Mouse (Mus musculus) thymus, postnatal 36 days (tissue): Measurements from ENCODE around the gene Ctcfl.

Experiments used
- DNase-seq, 2 experiments: peaks; one replicate each; pipeline ENCODE4 v3.0.0; 2022; ENCODE audit warnings: mixed read lengths in 2 of 2

The Ctcfl gene

DNA sequence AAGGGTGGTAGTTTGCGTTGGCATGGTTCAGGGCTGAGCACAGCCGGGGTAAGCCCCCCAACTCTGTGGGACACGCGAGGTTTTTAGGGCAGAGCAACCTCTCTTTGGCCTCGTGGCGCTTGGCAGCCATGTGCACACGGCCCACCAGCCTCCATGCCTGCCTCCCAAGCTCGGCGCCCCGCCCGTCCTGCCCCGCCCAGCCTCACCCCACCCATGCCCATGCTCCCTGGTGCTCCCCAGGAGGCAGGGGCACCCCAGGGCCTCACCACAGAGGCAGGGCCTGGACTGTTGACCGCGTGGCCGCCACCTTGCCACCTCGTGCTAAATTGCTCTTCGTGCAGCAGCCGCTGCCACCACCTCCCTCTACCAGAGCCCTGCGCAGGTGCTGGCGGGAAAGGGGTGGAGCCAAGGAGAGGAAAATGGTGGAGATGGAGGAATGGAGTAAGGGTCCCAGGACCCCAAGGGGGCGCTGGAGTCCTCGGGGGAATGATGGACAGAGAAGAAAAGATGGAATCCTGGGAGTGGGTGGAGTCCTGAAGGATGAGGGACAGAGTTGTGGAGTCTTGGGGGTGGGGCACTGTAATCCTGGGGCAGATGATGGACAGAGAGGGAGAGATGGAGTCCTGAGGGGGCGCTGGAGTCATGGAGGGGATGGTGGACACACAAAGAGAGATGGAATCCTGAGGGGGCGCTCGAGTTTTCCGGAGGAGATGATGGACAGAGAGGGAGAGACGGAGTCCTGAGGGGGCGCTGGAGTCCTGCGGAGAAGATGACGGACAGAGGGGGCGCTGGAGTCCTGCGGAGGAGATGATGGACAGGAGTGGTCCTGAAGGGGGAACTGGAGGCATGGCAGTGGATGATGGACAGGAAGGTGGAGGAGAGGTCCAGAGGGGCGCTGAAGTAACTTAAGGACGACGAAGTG is at the start of gene Ctcfl:
TSS of gene Ctcfl (minus strand) at position 503 of the 922 bp plus-strand sequence.
- DNase-seq = no peak

DNA sequence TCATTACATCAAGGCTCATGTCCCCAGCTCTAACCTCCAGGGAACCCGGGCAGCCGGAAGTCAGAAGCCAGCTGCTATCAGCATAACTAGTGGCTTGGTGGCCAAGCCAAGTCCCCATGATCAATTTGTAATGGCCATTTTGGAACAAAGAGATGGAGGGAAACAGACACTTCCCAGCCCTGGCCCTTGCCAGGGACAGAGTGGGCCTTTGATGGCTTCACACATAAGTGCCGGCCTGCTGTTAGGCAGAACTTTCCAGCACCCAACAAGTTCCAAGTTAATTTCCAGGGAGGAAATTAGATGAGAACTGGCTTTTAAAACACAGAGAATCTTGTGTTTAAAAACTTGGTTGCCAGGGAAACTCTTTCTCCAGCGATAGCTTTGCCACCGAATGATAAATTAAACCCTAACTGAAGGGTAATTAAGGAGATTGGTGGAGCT is 49.1 kb upstream of the Ctcfl start:
- no peak for DNase-seq

DNA sequence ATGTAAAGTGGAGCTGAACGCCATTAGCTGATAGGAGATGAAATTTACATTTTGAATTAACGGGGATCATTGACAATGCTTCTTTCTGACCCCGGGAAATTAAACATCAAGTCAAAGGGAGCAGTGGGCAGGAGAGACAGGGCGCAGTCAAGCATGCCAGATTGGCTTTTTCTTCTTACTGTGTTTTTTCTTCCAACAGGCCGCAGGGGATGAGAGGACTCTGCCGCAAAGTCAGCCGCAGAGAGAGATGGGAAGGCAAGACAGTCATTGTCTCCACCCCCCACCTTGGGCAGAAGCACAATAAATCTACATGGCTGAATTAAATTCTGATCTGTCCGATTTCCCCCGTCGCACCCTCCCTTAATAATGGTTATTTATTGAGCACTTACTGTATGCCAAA is 46.0 kb upstream of the Ctcfl start:
- no peak for DNase-seq

DNA sequence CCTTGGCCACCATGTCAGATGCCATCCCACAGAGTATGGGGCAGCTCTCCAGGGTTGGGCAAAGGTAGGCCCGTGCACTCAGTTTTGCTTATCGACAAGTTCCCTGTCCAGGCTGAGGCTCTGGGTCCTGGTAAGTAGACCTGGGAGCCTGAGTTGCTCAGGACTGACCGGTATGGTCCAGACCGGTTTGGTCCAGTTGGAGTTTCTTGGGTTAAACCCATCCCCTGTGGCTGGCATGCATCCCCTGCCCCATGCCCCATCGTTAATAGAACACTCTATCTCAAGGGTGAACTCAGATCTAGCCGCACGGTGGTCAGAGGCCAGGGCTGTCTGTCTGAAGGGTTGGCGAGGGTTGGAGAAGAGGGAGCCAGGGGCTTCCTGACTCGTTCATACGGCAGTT is 45.6 kb upstream of the Ctcfl start:
- DNase-seq = no peak

DNA sequence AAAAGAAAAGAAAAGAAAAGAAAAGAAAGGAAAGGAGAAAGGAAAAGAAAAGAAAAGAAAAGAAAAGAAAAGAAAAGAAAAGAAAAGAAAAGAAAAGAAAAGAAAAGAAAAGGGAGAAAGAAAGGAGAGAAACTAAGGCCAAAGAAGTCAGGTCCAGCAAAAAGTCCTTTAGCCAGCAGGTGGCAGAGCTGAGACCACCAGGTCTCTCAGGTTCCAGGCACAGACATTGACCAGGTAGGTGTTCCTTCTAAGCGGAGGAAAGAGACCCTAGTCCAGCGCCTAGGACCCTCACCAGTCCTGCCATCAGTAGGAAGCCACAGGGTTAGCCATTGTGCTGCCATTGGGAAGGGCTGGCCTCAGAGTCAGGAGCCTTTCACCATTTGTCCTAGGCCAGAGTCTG is 45.0 kb upstream of the Ctcfl start:
- peak in 1 of 2 experiments; percentile 30 for DNase-seq

DNA sequence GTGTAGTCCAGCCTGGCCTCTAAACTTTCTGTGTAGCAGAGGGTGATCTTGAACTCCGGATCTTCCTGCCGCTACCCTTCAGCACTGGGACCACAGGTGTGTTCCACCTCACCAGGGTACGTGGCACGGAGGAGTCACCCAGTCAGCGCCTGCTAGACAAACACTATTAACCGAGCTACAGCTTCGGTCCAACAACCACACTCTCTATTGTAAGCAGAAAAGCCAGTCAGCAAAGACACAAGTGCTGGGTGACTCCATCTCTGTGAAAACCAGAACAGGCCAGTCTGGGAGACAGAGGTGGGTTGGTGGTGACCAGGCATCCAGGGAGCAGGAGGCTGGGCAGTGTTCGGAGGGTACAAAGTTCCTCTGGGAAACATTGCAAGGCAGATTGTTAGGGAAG is 44.1 kb upstream of the Ctcfl start:
- DNase-seq = no peak

DNA sequence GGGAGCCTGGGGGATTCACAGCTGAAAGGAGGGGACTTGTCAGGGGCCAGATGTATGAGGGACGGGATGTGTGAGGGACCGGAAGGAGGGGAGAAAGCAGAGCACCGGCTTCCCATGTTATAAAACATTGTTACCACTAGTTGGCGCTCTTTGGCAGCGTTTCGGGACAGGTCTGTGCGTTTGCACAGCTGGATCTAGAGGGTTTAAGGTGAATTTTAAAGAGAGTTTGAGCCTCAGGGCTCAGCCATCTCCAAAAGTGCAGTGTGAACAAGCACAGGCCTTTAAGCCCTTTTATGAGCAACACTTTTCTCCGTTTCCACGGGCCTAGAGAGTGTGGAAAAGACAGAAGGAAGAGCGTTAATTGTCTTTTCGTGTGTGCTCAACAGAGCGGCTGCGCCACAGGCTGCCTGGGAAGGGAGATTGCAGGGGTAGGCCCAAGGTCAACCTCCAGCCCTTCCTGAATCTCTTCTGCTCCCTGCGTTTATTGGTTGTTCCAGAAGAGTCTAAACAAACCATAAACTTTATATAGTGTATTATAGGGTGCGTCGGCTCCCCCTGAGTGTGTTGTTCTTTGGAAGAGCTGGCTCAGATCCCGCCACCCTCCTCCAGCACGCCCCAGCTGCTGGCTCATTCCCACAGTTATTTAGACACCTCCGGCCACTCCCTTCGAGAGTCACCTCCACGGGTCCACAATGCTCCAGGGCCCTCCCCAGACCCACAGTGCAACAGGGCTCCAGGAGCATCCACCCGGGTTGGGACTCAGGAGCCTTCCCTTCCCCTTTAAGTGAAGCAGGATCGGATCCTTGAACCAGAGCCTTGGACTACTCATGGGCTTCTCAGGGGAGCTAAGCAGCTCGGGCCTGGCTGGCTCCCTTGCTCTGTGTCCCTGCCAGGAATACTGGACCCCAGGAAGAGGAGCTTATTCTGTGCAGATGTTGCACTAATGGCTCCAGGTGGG is 40.3 kb upstream of the Ctcfl start:
- DNase-seq = peak; percentile 58 to 59

DNA sequence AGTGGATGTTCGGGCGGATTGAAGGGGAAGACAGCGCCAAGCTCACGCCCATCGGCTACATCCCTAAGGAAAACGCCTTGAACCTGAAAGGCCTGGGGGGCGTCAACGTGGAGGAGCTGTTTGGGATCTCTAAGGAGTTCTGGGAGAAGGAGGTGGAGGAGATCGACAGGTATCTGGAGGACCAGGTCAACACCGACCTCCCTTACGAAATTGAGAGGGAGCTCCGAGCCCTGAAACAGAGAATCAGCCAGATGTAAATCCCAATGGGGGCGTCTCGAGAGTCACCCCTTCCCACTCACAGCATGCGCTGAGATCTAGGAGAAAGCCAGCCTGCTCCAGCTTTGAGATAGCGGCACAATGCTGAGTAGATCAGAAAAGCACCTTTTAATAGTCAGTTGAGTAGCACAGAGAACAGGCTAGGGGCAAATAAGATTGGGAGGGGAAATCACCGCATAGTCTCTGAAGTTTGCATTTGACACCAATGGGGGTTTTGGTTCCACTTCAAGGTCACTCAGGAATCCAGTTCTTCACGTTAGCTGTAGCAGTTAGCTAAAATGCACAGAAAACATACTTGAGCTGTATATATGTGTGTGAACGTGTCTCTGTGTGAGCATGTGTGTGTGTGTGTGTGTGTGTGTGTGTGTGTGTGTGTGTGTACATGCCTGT is 39.2 kb upstream of the Ctcfl start:
- no peak for DNase-seq

DNA sequence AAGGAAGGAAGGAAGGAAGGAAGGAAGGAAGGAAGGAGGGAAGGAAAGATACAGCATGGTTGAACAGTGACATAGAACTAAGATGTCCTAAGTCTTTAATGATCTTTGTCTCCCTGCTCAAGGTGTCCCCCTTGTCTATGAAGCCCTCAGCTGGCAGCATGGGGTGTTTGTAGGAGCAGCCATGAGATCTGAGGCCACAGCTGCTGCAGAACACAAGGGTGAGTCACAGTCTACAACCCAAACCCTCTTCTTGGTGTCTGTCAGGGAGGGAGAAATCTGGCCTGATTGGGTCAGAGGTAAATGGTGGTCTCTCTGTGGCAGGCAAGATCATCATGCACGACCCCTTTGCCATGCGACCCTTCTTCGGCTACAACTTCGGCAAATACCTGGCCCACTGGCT is 38.5 kb upstream of the Ctcfl start:
- DNase-seq = no peak

DNA sequence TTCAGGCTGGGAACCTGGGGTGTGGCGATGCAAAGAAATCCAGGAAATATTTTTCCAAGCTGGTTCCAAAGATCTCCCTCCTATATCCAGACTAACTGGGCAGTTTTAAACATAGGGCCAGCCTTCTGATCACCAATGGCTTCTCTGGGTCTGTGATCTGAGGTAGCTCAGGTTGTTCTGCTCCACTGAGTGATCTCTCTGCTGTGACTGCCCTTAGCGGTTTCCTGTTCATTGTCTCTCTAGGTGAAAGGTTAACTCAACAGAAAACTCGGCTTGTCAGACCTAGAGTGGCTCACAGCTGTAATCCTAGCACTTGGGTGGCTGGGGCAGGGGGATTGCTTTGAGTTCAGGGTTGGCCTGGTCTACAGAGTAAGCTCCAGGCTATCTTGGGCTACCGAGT is 38.1 kb upstream of the Ctcfl start:
- DNase-seq = no peak

DNA sequence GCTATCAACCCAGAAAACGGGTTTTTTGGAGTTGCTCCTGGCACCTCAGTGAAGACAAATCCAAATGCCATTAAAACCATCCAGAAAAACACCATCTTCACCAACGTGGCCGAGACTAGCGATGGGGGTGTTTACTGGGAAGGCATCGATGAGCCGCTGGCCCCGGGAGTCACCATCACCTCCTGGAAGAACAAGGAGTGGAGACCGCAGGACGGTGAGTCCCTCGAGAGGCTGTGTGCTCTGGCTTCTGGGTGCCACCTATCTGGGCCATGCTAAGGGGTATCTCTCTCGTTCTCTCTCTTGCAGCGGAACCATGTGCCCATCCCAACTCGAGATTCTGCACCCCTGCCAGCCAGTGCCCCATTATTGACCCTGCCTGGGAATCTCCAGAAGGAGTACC is 37.6 kb upstream of the Ctcfl start:
- DNase-seq = no peak

DNA sequence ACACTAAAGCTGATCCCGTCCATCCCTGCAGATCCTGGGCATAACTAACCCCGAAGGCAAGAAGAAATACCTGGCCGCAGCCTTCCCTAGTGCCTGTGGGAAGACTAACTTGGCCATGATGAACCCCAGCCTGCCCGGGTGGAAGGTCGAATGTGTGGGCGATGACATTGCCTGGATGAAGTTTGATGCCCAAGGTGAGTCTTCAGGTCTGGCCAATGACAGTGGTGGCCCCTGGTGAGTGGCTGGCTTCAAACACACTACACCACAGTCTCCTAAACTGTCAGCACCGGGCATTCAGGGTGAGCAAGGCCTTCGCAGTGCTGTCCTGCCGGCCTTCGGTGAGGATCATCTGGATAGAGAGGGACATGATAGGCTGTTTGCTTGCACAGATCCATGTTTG is 36.6 kb upstream of the Ctcfl start:
- no peak for DNase-seq

DNA sequence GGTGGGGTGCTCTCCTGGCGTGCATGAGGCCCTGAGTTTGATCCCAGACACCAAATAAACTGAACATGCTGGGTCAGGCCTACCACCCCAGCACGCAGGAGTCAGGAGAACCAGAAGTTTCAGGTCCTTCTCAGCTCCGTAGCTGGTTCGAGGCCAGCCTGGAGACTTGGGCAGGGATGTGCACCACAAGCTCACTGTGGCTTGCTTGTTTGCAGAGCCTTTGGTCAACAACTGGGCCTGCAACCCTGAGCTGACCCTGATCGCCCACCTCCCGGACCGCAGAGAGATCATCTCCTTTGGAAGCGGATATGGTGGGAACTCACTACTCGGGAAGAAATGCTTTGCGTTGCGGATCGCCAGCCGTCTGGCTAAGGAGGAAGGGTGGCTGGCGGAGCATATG is 35.6 kb upstream of the Ctcfl start:
- DNase-seq = no peak

DNA sequence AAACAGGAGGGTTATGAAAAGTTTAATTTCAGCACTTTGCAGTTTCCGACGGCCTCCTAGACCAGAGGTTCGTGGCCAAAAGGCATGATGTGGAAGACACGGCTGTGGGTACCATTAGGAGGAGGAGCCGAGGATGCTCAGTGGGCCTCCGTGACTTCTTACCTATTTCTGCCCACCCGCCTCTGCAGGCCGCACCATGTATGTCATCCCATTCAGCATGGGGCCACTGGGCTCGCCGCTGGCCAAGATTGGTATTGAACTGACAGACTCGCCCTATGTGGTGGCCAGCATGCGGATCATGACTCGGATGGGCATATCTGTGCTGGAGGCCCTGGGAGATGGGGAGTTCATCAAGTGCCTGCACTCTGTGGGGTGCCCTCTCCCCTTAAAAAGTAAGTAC is 35.2 kb upstream of the Ctcfl start:
- no peak for DNase-seq

DNA sequence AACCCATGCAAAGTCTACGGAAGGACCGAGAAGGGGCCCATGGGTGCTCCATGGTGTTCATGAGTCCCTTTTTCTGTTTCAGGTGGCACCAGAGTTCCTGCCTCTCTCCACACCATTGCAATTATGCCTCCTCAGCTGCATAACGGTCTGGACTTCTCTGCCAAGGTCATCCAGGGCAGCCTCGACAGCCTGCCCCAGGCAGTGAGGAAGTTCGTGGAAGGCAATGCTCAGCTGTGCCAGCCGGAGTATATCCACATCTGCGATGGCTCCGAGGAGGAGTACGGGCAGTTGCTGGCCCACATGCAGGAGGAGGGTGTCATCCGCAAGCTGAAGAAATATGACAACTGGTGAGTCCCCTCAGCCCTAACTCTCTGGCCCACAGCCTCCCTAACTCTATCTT is 33.9 kb upstream of the Ctcfl start:
- DNase-seq = no peak

DNA sequence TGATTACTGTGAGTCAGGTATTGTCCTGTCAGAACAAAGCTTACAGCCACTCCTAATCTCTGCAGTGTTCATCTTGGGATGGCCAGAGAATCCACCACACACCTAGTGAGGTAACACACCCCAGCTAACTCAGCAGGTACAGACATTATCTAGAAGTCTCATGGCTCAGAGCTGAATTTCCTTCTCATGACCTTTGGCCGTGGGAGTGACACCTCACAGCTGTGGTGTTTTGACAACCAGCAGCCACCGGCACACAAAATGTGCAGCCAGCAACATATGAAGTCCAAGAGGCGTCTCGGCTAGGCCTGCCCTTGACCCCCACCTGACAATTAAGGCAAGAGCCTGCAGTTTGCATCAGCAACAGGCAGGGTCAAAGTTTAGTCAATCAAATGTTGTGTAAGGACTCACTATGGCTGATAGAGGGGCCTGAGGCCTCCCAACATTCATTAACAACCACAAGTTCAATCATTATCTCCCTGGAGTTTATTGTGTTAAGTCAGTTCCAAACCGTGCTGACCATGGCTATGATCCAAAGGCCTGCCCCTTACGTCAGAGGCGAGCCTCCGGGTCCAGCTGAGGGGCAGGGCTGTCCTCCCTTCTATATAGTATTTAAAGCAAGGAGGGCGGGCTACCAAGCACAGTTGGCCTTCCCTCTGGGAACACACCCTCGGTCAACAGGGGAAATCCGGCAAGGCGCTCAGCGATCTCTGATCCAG is 33.3 kb upstream of the Ctcfl start, which contains the start of gene Pck1:
TSS of gene Pck1 (plus strand) at position 613 of the 716 bp plus-strand sequence.
- DNase-seq = no peak

DNA sequence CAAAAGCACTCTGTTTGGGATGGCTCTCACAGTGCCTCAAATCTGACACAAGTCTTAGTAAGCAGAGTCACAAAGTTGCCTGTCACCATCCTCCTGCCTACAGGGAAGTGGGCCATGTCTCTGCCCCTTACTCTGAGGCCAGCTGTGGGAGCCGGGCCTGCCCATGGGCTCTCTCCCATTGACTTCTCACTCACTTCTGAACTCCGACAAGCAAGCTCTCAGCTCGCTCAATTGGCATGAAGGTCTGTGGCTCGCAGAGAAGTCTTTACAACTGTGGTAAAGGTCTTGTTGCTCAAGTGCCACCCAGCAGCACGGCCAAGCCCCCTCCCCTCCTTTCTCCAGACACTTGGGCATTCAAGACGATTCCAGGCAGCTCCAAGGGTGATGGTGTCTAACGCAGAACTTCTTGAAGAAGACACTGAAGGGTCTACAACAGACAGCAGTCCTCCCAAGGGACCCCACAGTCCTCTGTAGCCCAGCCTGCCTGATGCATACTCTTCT is 32.5 kb upstream of the Ctcfl start:
- DNase-seq = no peak

DNA sequence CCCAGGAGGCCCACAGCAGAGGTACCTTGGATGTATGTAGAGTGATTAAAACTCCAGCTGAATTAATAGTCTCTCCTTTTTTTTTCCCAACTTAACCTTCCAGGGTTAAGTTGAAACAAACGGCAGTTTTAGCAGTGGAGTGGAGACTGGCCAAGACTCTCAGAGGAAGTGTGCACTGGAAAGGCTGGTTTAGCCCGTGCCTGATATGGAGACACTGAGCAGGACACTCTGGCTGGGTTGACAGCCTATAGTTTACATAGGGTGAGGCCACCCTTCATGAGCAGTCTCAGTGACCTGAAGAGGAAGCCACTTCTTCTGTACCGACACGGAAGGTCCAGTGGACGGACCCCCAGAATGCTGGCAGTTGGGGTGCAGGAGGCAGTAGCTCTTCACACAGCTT is 32.0 kb upstream of the Ctcfl start:
- no peak for DNase-seq

DNA sequence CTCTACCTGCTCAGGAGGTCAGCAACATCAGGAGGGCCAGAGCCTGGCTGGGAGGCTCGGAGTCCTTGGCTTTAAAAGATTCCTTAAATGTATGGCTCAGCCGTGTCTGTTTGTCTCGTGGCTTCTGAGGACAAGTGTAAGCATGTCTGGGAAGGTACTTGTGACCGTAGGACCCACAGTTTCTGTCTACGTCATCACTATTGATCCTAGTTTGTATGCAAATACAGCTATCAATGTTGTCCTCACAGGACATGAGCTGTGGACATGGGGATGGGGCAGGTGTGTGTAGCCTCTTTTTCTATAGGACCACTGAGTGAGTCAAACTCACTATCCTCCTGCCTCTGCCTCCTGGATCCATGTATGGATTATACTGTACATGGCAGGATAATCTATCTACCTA is 28.7 kb upstream of the Ctcfl start:
- DNase-seq = no peak

DNA sequence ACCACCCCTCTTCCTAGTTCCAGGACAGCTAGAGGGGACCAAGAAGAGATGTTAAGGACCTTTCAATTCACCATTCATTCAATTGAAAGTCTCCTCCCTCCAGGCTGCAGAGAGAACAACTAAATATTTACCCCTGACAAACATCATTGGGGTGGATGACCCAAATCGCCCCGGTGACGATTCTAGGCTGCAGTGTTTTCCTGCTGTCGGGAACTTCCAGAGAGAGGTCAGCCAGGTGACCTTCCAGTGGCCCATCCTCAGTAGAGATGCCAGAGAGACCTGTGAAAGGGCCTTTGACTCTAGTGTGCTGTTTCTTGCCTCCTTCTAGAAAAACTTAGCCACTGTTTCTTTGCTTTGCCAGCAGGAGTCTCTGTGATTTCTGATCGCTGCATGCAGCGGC is 27.4 kb upstream of the Ctcfl start:
- DNase-seq = no peak

DNA sequence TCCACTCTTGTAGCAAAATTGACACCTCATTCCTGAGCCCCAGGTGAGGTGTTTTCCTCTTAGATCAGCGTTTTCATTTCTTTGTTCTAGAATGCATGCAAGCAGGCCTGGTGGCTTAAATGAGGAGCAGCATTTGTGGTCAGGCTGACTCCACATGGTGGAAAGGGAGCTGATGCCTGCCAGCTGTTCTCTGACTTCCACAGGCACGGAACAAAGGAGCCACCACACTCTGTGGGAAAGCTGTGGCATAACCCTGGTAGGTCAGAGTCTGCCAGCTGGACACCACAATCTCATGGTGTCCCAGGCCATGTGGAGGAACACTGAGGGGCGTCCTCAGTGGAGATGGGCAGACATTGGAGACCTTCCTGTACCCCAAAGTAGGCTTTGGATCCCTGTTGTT is 26.5 kb upstream of the Ctcfl start:
- no peak for DNase-seq

DNA sequence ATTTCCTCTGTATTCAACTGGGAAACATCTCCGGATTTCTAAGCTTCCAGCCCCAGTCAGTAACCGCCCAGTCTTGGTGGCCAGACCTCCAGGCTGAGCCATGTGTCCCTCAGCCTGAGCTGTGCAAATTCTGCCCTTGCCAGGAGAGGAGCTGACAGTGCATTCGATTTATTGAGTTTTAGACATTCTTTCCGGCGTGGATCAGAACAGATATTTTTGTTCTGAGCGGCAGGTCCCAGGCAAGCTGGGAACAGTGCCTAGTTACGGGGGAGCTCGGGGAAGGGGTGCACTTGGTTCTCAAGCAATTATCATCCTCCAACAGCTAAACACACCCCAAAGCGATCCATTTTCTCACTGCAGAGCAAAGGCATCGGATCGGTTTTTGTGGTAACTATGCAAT is 24.3 kb upstream of the Ctcfl start:
- no peak for DNase-seq
